ENCODE assay signal across 14 mouse cellular contexts in genomic region chr15:100776424-100776823, GRCm38 (mm10). TPM values are rescaled to one million over a fixed set of nuclear protein-coding genes. Genes with fewer than 3 reads are reported as not detected.
DNase-seq lines count a peak whose midpoint lies in the region; ATAC-seq and TF ChIP-seq lines count a peak whose summit lies in the region.
"Had no signal": no experiment of that assay in that cellular context is flagged by ENCODE, and none has a peak within 500 bp of the region (broad histone marks: within the 10 kb centered on the region; RNA-seq: fewer than 3 reads in every experiment).

No protein-coding gene starts in this region.

- H3K4me2 ChIP-seq in myocyte (ENCODE audit: low read depth): peak overlapping the region; percentile 93
- H3K4me2 ChIP-seq in forebrain, embryonic 14.5 days (ENCODE audit: low read length): no peak overlapping the region
- H3K4me2 ChIP-seq: liver, embryonic 11.5 days; midbrain, embryonic 13.5 days had no signal

- H3K9ac ChIP-seq in forebrain, embryonic 14.5 days (ENCODE audit: low read length): no peak overlapping the region

- TF ChIP-seq CTCF in layer of hippocampus, adult 2 months (conservative IDR thresholded peaks at IDR 0.05): no peak

- H3K27ac ChIP-seq in layer of hippocampus, adult 2 months: peak overlapping the region; percentile 67; the same call in 1 of the 2 replicates
- no peak overlapping the region for H3K27ac ChIP-seq in forebrain, embryonic 14.5 days (ENCODE audit: low read depth, low read length)
- H3K27ac ChIP-seq: midbrain, embryonic 13.5 days had no signal

- H3K36me3 ChIP-seq in myocyte (ENCODE audit: control insufficient read depth, insufficient read depth): no peaks in the 10 kb centered on the region
- H3K36me3 ChIP-seq in forebrain, embryonic 14.5 days (ENCODE audit: control insufficient read depth, insufficient read depth, low read length): peaks cover 5% of the 10 kb centered on the region; the same call in 1 of the 2 replicates

- TF ChIP-seq POLR2A in myocyte (IDR thresholded peaks at IDR 0.05; ENCODE audit: insufficient read length, low read depth): no peak

- no peaks in the 10 kb centered on the region for H3K79me2 ChIP-seq in myocyte (ENCODE audit: control insufficient read depth, insufficient read depth)

- no peak for DNase-seq in layer of hippocampus, adult 2 months (ENCODE audit: low spot score in 2 of 2)
- DNase-seq in layer of hippocampus, adult 11-12 months (ENCODE audit: low spot score): no peak
- peak; percentile 41 for DNase-seq in testis, postnatal 14 days (ENCODE audit: low spot score)
- no peak for DNase-seq in testis, postnatal 10 days (ENCODE audit: low spot score)
- no peak for DNase-seq in forebrain, embryonic 14.5 days (ENCODE audit: low spot score)
- DNase-seq in cerebellum, postnatal 10 days: no peak
- DNase-seq in kidney, adult 18-20 months: no peak
- DNase-seq: cerebellum, adult 8-10 months; kidney, adult 8-10 months; lung, postnatal 14 days; thymus, postnatal 36 days had no signal

- 91% methylated on average over 3 of the region's 3 CpGs for WGBS in forebrain, embryonic 14.5 days

- H3ac ChIP-seq in myocyte (ENCODE audit: control insufficient read depth, insufficient read length): no peak overlapping the region

- no peak for ATAC-seq in forebrain, embryonic 14.5 days
- ATAC-seq: midbrain, embryonic 13.5 days had no signal

- H3K4me3 ChIP-seq in layer of hippocampus, adult 2 months: no peak overlapping the region
- H3K4me3 ChIP-seq in myocyte: peak overlapping the region; percentile 2
- H3K4me3 ChIP-seq in forebrain, embryonic 14.5 days (ENCODE audit: low read depth, low read length): no peak overlapping the region
- H3K4me3 ChIP-seq: midbrain, embryonic 13.5 days had no signal

- no peaks in the 10 kb centered on the region for H3K4me1 ChIP-seq in forebrain, embryonic 14.5 days (ENCODE audit: control insufficient read depth, insufficient read depth, low read length)

- no peaks in the 10 kb centered on the region for H3K9me3 ChIP-seq in forebrain, embryonic 14.5 days (replicated peaks; ENCODE audit: control insufficient read depth, low read length)
- H3K9me3 ChIP-seq: midbrain, embryonic 13.5 days had no signal

- H3K27me3 ChIP-seq in myocyte (ENCODE audit: control insufficient read depth, insufficient read depth, insufficient read length): no peaks in the 10 kb centered on the region
- no peaks in the 10 kb centered on the region for H3K27me3 ChIP-seq in forebrain, embryonic 14.5 days (replicated peaks; ENCODE audit: control insufficient read depth, insufficient read depth, low read length)
- H3K27me3 ChIP-seq: midbrain, embryonic 13.5 days had no signal

TF ChIP-seq in myocyte, 11 proteins besides CTCF, POLR2A, EP300 and RAD21:
- no peak for TF ChIP-seq CEBPB (IDR thresholded peaks at IDR 0.05; ENCODE audit: insufficient read depth, poor library complexity, severe bottlenecking)
- no peak for TF ChIP-seq REST (IDR thresholded peaks at IDR 0.05; ENCODE audit: insufficient read depth, insufficient read length)
- no peak for TF ChIP-seq MYOG (IDR thresholded peaks at IDR 0.05; ENCODE audit: control insufficient read depth in 1 of 3, insufficient read depth in 1 of 3, insufficient read length in 2 of 3, low read depth in 2 of 3)
- TF ChIP-seq E2F4 (IDR thresholded peaks at IDR 0.05; ENCODE audit: insufficient read depth): no peak
- TF ChIP-seq TCF12 (IDR thresholded peaks at IDR 0.05; ENCODE audit: insufficient read depth, poor library complexity, severe bottlenecking): no peak
- no peak for TF ChIP-seq SRF (IDR thresholded peaks at IDR 0.05; ENCODE audit: control insufficient read depth, insufficient read length, low read depth)
- no peak for TF ChIP-seq USF1 (IDR thresholded peaks at IDR 0.05; ENCODE audit: low read depth)
- TF ChIP-seq POLR2AphosphoS2 (IDR thresholded peaks at IDR 0.05; ENCODE audit: insufficient read length, low read depth): no peak
- TF ChIP-seq MAX (IDR thresholded peaks at IDR 0.05; ENCODE audit: low read depth): no peak
- TF ChIP-seq TCF3 (IDR thresholded peaks at IDR 0.05; ENCODE audit: insufficient read length, low read depth): no peak

RNA-seq across cellular contexts. Expression of gene Slc4a8, which starts 14.9 kb away (rescaled TPM):
- total RNA-seq in layer of hippocampus, adult 2 months (2021): 10 to 100 TPM; 77.4 to 94.2 TPM
- 13.3 TPM for polyA plus RNA-seq in myocyte (2012; fragmentation: generic; extraction: Trizol)
- polyA plus RNA-seq in forebrain, embryonic 14.5 days (2014; fragmentation: Nextera tagmentation; extraction: Ambion mirVana): 11.2 and 17.8 TPM in 2 replicates

RNA-seq across cellular contexts. Expression of gene Galnt6, which starts 47.2 kb away (rescaled TPM):
- total RNA-seq in layer of hippocampus, adult 2 months (2021): 1 to 10 TPM; 5.6 to 7.0 TPM
- 26.0 TPM for polyA plus RNA-seq in myocyte (2012; fragmentation: generic; extraction: Trizol)
- polyA plus RNA-seq in forebrain, embryonic 14.5 days (2014; fragmentation: Nextera tagmentation; extraction: Ambion mirVana): 0.09 and 0.10 TPM in 2 replicates
- polyA plus RNA-seq: midbrain, embryonic 13.5 days had no signal

Comparison
In these comparisons a context has a peak if more than half of its experiments do, and no peak if none do; other contexts are left out.
1. RNA of gene Galnt6, which starts 47.2 kb away (polyA plus RNA-seq): 26.0 TPM in myocyte (single experiment); 0.09 to 0.10 TPM in forebrain, embryonic 14.5 days; every median in the first group is over 10 times any median in the second.